Mouse (Mus musculus) stomach, embryonic 15.5 days (tissue): ENCODE measurements at regions not wholly inside any gene's neighbourhood (a gene's known extent, or its start where the extent isn't known, plus 50 kb on each side); places are given as distances from the start of the nearest gene placed in this dataset.

Source experiments
- ATAC-seq: fragments of 200-750 bp; cut with Nextera tagmentation; 2 replicates; pipeline ENCODE4 v1.8.0; 2017; ENCODE audit warnings: low read depth, moderate number of reproducible peaks, moderate TSS enrichment; ENCODE audit not compliant: insufficient read depth, low FRiP score
- H3K27ac ChIP-seq: fragments of 300-500 bp; sonication (generic); 2 replicates; pipeline ENCODE4 v1.5.1; 2015; ENCODE audit warnings: mild to moderate bottlenecking, inconsistent platforms
- H3K27me3 ChIP-seq: fragments of 300-500 bp; sonication (generic); replicated peaks from 2 replicates; pipeline ENCODE4 v1.6.1; 2015; ENCODE audit warnings: inconsistent platforms
- H3K36me3 ChIP-seq: fragments of 300-500 bp; sonication (generic); 2 replicates; pipeline ENCODE4 v1.6.1; 2015; ENCODE audit warnings: inconsistent platforms
- H3K4me1 ChIP-seq: fragments of 300-500 bp; sonication (generic); 2 replicates; pipeline ENCODE4 v1.6.1; 2015; ENCODE audit warnings: inconsistent platforms
- H3K4me2 ChIP-seq: fragments of 300-500 bp; sonication (generic); 2 replicates; pipeline ENCODE4 v1.6.1; 2015; ENCODE audit warnings: mild to moderate bottlenecking, inconsistent platforms
- H3K4me3 ChIP-seq: fragments of 300-500 bp; sonication (generic); replicated peaks from 2 replicates; pipeline ENCODE4 v1.5.1; 2015; ENCODE audit warnings: inconsistent platforms
- H3K9ac ChIP-seq: fragments of 300-500 bp; sonication (generic); 2 replicates; pipeline ENCODE4 v1.6.1; 2015; ENCODE audit warnings: inconsistent platforms
- H3K9me3 ChIP-seq: fragments of 300-500 bp; sonication (generic); 2 replicates; pipeline ENCODE4 v1.6.1; 2016; ENCODE audit warnings: inconsistent platforms
- WGBS: fragments of 180-500 bp; shearing (Covaris S2); methylation state at CpG from one replicate; pipeline ENCODE4 v1.1.7; 2015; 5-methylcytosine and 5-hydroxymethylcytosine counted together

- Histone ChIP-seq H3K4me3 (no peak overlapping the region), H3K36me3 (no peaks in the 10 kb centered on the region), H3K9me3 (no peaks in the 10 kb centered on the region), H3K9ac (no peak overlapping the region), H3K4me2 (no peak overlapping the region), H3K27ac (no peak overlapping the region), H3K27me3 (no peaks in the 10 kb centered on the region), H3K4me1 (no peaks in the 10 kb centered on the region)
- 23% methylated on average over 3 of the region's 3 CpGs for WGBS
- no peak for ATAC-seq
Observed at GRCm38 (mm10) chr14:9157941-9158340, 491.9 kb upstream of the 4930452B06Rik start.

- no peak overlapping the region for H3K4me2 ChIP-seq
- H3K36me3 ChIP-seq: no peaks in the 10 kb centered on the region
- 55% methylated on average over 1 of the region's 1 CpGs for WGBS
- H3K9me3 ChIP-seq: no peaks in the 10 kb centered on the region
- H3K27ac ChIP-seq: no peak overlapping the region
- no peak overlapping the region for H3K9ac ChIP-seq
- no peaks in the 10 kb centered on the region for H3K4me1 ChIP-seq
- no peak for ATAC-seq
- H3K4me3 ChIP-seq: no peak overlapping the region
- H3K27me3 ChIP-seq: no peaks in the 10 kb centered on the region
Observed at GRCm38 (mm10) chr14:9150841-9151240, 484.8 kb upstream of the 4930452B06Rik start.

- Histone ChIP-seq H3K4me2 (no peak overlapping the region), H3K36me3 (no peaks in the 10 kb centered on the region), H3K4me1 (no peaks in the 10 kb centered on the region), H3K27ac (no peak overlapping the region), H3K27me3 (no peaks in the 10 kb centered on the region), H3K9me3 (no peaks in the 10 kb centered on the region), H3K4me3 (no peak overlapping the region), H3K9ac (no peak overlapping the region)
- 72% methylated on average over 4 of the region's 4 CpGs for WGBS
- ATAC-seq: no peak
Observed at GRCm38 (mm10) chr14:9146595-9147219, 480.7 kb upstream of the 4930452B06Rik start.

GRCm38 (mm10) chr14:9105708-9106107 is 439.7 kb upstream of the 4930452B06Rik start:
- no peak for ATAC-seq
- WGBS: 75% methylated on average over 1 of the region's 1 CpGs
- H3K36me3 ChIP-seq: no peaks in the 10 kb centered on the region

GRCm38 (mm10) chr14:9089625-9090326 is 423.7 kb upstream of the 4930452B06Rik start:
- Histone ChIP-seq H3K9me3 (no peaks in the 10 kb centered on the region), H3K4me1 (no peaks in the 10 kb centered on the region), H3K27ac (no peak overlapping the region), H3K36me3 (no peaks in the 10 kb centered on the region), H3K4me3 (no peak overlapping the region), H3K4me2 (no peak overlapping the region), H3K27me3 (no peaks in the 10 kb centered on the region), H3K9ac (no peak overlapping the region)
- WGBS: 78% methylated on average over 5 of the region's 5 CpGs
- ATAC-seq: no peak

More at GRCm38 (mm10) chr14:9105708-9106107, 439.7 kb upstream of the 4930452B06Rik start:
- H3K9ac ChIP-seq: no peak overlapping the region
- no peaks in the 10 kb centered on the region for H3K27me3 ChIP-seq
- no peak overlapping the region for H3K4me3 ChIP-seq
- no peaks in the 10 kb centered on the region for H3K4me1 ChIP-seq
- no peak overlapping the region for H3K4me2 ChIP-seq
- no peaks in the 10 kb centered on the region for H3K9me3 ChIP-seq
- no peak overlapping the region for H3K27ac ChIP-seq

- no peak for ATAC-seq
- no peaks in the 10 kb centered on the region for H3K36me3 ChIP-seq
- no peak overlapping the region for H3K27ac ChIP-seq
- no peak overlapping the region for H3K4me2 ChIP-seq
- no peak overlapping the region for H3K4me3 ChIP-seq
- no peaks in the 10 kb centered on the region for H3K4me1 ChIP-seq
- no peaks in the 10 kb centered on the region for H3K27me3 ChIP-seq
- no peak overlapping the region for H3K9ac ChIP-seq
- H3K9me3 ChIP-seq: no peaks in the 10 kb centered on the region
Observed at GRCm38 (mm10) chr14:9087103-9087502, 421.1 kb upstream of the 4930452B06Rik start.

- H3K4me3 ChIP-seq: no peak overlapping the region
- no peaks in the 10 kb centered on the region for H3K27me3 ChIP-seq
- WGBS: 79% methylated on average over 2 of the region's 2 CpGs
- H3K4me1 ChIP-seq: no peaks in the 10 kb centered on the region
- no peak overlapping the region for H3K4me2 ChIP-seq
- no peak for ATAC-seq
- H3K9me3 ChIP-seq: no peaks in the 10 kb centered on the region
- no peaks in the 10 kb centered on the region for H3K36me3 ChIP-seq
- H3K9ac ChIP-seq: no peak overlapping the region
- H3K27ac ChIP-seq: no peak overlapping the region
Observed at GRCm38 (mm10) chr14:9079632-9080031, 413.6 kb upstream of the 4930452B06Rik start.

GRCm38 (mm10) chr14:9079014-9079413 is 413.0 kb upstream of the 4930452B06Rik start:
- Histone ChIP-seq H3K4me2 (no peak overlapping the region), H3K9ac (no peak overlapping the region), H3K9me3 (no peaks in the 10 kb centered on the region), H3K36me3 (no peaks in the 10 kb centered on the region), H3K4me1 (no peaks in the 10 kb centered on the region), H3K27me3 (no peaks in the 10 kb centered on the region), H3K27ac (no peak overlapping the region), H3K4me3 (no peak overlapping the region)
- WGBS: 71% methylated on average over 1 of the region's 1 CpGs
- no peak for ATAC-seq

- Histone ChIP-seq H3K27me3 (no peaks in the 10 kb centered on the region), H3K4me2 (no peak overlapping the region), H3K4me3 (no peak overlapping the region), H3K9ac (no peak overlapping the region), H3K9me3 (no peaks in the 10 kb centered on the region), H3K27ac (no peak overlapping the region), H3K36me3 (no peaks in the 10 kb centered on the region), H3K4me1 (no peaks in the 10 kb centered on the region)
- WGBS: 55% methylated on average over 3 of the region's 3 CpGs
- no peak for ATAC-seq
Observed at GRCm38 (mm10) chr14:9071176-9071575, 405.1 kb upstream of the 4930452B06Rik start.

GRCm38 (mm10) chr14:9060058-9060457 is 394.0 kb upstream of the 4930452B06Rik start:
- no peak overlapping the region for H3K4me2 ChIP-seq
- no peak overlapping the region for H3K27ac ChIP-seq
- no peak overlapping the region for H3K9ac ChIP-seq
- 39% methylated on average over 9 of the region's 9 CpGs for WGBS
- no peak overlapping the region for H3K4me3 ChIP-seq
- no peak for ATAC-seq
- no peaks in the 10 kb centered on the region for H3K9me3 ChIP-seq
- no peaks in the 10 kb centered on the region for H3K36me3 ChIP-seq
- H3K4me1 ChIP-seq: no peaks in the 10 kb centered on the region
- H3K27me3 ChIP-seq: no peaks in the 10 kb centered on the region

- H3K4me1 ChIP-seq: no peaks in the 10 kb centered on the region
- WGBS: 75% methylated on average over 6 of the region's 6 CpGs
Observed at GRCm38 (mm10) chr14:9028811-9029210, 362.8 kb upstream of the 4930452B06Rik start.

GRCm38 (mm10) chr14:9015826-9016225 is 349.8 kb upstream of the 4930452B06Rik start:
- Histone ChIP-seq H3K9me3 (no peaks in the 10 kb centered on the region), H3K4me2 (no peak overlapping the region), H3K4me3 (no peak overlapping the region), H3K36me3 (no peaks in the 10 kb centered on the region), H3K9ac (no peak overlapping the region), H3K27ac (no peak overlapping the region), H3K4me1 (no peaks in the 10 kb centered on the region), H3K27me3 (no peaks in the 10 kb centered on the region)
- WGBS: 88% methylated on average over 6 of the region's 6 CpGs
- no peak for ATAC-seq

More at GRCm38 (mm10) chr14:9028811-9029210, 362.8 kb upstream of the 4930452B06Rik start:
- Histone ChIP-seq H3K4me2 (no peak overlapping the region), H3K27ac (no peak overlapping the region), H3K36me3 (no peaks in the 10 kb centered on the region), H3K27me3 (no peaks in the 10 kb centered on the region), H3K9ac (no peak overlapping the region), H3K9me3 (no peaks in the 10 kb centered on the region), H3K4me3 (no peak overlapping the region)
- no peak for ATAC-seq
